Mouse (Mus musculus) telencephalon, adult 2 months (tissue): ENCODE measurements around the gene Gm49394.

Experiments
- DNase-seq: peaks from one replicate; pipeline ENCODE4 v3.0.0-alpha.2; 2011; ENCODE audit warnings: low read depth, low spot score

The Gm49394 gene

DNA sequence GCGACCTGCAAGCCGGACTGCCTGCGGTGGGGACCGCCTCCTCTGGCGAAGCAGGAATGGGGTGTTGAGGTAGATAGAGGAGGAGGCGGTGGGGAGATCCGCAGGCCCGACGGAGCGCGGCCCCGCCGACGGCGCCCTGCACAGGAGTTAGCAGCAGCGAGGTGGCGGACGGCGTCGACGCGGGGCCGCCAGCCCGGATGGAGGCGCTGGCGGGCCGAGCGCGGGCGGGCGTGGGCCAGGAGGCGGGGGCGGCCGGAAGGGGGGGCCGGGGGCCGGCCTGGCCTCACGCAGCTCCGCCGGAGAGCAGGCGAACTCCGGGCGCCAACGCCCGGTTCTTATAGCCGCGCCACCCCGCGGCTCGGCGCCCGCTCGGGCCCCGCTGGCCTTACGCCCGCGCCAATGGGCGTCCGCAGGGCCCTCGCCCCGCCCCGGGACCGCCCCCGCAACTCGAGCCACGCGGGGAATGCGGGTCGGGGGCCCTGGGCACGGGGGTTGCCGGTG, 10.5 kb downstream of the Gm49394 start:
- DNase-seq = no peak

DNA sequence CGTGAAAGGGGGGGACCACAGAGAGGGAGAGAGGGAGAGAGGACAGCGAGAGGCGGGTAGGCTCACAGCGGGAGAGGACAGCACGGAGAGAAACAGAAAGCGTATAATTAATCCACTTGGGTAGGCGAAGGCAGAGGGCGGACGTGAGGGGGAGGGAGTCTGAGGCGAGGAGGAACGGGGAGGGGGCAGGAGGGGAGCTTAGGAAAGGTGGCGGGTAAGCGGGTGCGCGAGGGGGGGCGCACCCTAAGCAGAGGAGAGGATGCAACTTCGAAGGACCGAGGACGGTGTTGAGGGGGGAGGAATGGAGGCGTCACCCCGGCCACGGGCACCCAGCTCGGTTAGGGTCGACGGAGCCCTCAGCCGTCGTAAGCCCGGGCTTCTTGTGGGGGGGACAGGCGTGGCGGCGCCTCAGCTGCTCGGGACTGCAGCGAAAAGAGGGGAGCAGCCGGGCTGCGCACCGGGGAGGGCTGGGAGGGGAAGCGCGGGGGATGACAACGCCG, 11.0 kb downstream of the Gm49394 start:
- no peak for DNase-seq

DNA sequence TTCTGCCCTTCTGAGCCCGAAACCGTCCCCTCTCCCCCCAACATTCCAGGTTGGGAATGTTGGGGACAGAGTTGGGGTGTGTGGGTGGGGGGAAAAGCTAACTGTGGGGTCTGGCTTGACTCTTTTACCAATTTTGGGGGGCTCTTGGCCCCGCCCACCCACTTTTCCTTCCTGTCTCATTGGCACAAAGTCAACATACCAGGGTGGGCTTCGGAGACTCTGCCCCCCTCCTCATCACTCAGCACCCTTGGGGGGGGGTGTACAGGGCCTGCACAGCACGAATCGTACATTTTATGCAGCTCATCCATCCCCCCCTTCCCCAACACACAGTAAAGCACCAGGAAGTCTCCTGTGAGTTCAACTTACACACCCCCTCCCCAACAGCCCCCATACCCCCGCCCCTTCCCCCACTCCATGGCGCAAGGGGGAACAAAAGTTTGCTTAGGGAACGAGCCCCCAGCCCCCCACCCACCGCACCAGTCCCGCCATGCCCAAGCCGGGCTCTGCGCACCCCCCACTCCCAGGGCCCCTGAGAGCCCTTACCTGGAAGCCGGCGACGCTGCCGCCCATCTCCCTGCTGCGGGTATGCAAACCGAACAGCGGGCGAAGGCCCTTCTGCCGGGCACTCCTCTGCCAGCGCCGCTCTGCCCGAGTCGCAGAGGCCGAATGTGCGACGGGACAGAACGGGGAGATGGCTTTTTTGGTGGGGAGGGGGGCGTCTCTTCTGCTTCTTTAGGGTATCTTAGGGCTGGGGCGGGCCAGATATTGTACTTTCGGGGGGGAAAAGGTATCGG, 11.7 kb downstream of the Gm49394 start:
- DNase-seq = no peak

DNA sequence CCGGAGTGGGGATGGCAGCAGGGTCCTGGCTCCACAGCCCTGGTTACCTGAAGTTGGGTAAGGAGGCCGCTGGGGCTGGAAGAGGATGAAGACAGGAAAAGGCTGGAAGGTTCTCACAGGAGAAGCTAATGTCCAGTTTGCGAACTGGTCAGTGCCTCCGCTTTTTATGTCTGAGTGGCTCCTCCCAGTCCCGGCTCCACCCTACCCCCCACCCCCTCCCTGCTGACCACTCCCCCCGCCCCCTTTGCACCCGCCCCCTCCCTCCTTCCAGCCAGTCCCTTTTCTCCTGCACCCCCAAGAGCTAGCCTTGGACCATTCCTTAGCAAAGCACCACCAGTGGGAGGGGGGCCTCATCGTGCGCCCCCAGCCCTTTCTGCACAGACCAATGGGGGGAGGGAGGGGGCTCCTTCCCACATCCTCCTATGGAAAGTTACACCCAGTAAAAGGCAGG, 12.4 kb downstream of the Gm49394 start:
- DNase-seq = no peak

DNA sequence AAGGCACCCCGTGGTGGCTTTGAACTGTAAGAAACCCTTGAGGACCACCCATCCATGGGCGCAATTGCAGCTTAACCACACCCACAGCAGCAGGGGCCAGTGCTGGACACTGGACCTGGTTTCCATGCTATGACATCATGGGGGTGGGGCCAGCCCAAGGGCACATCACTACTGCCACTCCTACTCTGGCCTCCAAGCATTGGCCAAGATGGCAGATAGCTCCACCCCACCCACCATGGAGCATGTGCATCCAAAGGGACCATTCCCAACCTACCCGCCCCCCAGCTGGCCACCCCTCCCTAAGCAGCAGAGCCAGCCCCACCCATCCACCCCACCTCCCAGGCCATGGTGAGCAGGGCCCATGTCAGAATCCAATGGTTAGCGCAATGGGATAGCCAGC, 13.7 kb downstream of the Gm49394 start:
- DNase-seq = no peak

DNA sequence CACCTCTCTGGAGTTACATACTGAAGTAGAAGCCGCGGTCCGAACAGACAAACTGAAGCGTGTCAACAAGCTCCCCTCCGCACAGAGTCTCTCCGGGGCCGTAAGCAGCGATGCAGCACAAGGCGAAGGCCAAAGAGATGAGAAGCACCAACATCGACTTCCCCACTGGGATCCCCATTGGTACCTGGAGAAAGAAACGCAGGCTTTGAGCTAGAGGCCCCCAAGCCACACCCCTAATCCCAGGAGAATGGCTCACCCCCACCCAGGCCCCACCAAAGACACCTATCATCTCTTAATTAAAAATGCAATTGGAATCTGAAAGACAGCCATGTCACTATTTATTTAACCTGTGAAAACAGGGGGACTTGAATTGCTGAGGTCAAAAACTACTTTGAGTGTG, 14.1 kb downstream of the Gm49394 start:
- no peak for DNase-seq

DNA sequence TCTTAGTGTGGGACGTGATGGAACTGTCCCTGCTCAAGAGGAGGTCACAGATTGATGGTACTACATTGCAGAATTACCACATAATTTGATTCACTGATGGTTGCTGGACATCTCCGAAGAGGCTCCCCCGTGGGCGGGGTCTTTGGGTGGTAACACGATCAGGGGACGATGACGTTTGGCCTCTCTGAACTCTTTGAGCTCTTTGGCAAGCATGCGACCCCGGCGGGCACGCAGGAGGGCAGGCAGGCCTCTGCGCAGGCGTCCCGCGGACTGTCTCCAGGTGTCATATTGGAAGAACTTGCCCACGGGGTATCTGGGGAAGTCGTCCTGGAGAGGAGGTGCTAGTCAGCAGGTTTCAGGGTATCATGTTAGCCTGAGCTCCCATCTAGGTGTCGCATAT, 16.0 kb downstream of the Gm49394 start:
- no peak for DNase-seq

DNA sequence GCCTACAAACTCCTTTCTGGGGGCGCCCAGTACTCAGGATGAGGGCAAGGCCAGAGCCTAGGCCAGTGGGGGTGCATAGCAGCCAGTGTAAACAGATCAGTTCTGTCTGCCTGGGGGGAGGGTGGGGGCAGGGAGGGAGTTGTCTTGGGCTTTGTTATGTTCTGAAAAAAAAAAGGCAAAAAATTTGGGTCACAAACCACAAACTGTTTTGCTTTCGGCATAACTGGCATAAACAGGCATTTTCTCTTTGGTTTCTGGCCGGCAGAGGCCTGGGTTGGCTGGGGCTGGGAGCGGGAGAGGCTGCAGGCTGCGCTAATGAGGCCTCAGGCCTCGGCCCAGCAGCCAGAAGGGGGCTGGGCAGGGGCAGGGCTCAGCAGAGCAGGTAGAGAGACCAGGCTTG, 23.1 kb downstream of the Gm49394 start:
- no peak for DNase-seq

DNA sequence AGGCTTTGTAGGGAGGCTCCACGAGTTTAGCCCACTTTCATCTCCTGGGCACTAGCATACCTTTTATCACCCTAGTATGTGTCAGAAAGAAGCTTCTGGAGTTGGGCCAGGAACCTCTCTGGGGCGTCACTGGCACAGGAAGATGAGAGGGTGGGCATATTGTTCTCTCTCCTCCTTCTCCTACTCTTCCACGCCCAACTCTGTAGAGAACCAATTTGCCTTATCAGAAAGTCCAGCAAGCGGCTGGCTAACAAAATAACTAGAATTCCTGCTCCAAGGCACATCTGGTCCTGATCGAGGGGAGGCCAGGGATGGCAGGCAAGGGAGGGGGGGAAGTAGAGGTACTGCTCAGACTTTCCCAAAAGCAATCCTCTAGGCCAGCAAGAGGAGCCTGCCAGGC, 24.7 kb downstream of the Gm49394 start:
- no peak for DNase-seq

DNA sequence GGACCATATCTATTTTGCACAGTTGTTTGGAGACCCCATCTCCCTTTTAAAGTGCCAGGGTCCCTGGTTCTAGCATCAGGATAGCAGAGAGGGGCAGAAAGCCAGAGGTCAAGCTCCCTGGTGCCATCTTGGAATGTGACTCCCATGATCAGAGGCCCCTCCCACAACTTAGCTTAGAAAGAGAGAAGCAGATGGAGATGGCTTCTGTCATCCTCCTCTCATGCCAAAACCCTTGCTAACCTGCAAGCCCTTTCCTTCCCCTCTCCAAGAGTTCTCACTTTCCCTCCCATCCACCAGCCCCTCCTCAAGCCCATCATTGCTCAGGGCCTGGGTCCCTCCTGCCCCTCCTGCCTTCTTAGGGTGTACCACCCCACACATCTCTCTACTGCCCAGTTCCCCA, 33.6 kb downstream of the Gm49394 start:
- no peak for DNase-seq

DNA sequence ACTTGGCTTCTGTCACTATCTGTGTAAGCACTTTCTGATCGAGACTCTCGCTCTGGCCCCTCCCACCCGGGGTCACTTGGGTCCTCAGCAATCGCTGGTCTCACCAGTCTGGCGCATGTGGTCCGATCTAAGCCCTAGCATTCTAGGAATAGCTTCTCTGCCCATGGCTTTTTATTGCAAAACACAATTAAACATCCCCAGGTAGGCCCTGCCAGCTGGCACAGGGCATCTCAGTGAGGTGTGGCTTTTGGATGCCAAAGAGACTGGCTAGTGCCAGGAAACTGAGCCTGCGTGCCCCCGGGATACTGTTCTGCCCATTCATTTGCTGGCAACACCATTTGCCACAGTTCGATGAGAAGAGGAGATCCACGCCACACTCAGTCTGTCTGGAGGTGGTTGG, 39.1 kb downstream of the Gm49394 start:
- DNase-seq = no peak

DNA sequence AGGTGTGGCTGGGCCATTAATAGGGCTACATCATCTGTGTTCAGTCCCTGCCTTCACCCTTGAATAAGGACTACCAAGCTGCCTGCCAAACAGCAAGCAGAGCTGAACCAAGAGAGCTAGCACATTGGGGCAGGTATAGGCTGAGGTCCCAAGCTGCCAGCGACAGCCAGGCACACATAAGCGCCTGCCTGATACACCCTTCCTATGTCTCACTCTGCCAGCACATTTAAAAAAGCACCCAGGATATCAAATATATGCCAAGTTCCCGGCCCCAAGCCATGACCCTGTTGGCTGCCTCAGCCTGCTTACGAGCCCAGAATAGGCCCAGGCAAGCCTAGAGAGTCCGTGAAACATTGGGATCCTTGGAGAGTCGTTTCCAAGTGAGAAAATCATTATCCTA, 39.9 kb downstream of the Gm49394 start:
- no peak for DNase-seq

DNA sequence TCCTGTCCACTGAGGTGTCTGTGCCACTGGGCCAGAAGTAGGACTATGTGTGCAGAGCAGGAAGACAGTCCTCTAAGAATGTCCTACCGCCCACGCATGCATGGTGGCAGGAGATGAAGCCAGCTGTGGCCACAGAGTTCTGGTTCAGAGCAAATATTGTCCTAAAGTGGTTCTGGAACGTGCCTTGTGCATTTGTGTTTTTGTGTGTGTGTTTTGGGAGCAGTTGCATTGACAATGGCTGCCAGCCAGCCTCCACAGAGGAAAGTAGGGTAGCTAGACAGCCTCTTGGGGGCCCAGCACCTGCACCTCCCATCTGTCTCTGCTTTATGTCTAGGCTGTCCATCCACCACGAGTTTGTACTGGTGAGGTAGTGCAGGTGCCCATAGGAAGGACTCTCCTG, 47.6 kb downstream of the Gm49394 start:
- DNase-seq = no peak

DNA sequence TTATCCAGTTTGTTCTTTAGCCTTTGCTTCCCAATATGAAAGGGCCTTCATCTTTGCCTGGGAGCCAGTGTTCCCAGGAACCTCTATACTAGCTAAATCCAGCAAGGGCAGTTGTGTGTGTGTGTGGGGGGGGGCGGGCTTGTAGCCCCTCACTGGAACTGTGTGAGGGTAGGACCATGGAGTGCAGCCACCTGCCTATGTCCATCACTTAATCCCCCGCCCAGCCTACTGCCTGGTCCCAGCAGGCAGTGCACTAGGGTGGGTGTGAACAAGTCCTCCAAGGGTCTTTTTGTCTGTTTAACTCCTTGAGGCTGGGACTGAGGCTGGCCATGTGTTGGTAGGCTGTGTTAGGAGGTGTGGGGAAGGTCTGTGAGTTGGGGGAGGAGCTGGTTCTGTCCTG, 56.7 kb downstream of the Gm49394 start:
- no peak for DNase-seq

DNA sequence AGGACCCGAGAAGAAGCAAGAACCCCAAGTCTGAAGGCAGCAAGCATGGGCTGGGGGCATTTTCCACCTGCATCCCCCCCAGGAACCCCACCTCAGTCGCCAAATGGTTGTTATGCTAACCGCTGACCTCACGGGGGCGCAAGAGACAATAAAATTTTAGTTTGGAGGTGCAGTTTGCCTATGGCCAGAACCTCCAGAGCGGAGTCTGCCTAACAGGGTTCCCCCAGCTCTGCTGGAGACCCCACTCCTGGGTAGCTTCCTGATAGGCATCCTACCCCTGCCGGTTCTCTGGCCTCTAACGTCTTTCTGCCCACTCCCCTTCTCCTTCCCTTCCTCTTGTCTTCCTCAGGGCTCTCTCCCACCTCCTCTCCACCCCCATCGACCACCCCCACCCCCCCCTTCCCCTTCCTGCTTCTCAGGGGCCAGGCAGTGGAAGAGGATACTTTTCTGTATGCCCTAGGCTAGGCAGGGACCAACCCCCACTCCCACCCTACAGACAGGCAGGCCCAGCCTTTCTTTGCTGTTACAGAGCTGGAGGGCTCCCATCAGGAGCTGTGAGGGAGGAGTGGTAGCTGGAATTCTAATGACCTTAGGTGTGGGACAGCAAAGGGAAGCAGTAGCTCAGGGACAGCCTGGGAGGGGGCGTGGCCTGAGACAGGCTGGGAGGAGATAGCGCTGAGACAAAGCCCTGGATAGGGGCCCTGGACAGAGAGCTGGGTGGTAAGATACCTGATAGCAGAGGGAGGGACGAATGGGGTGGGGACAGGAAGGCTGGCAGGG, 58.9 kb downstream of the Gm49394 start:
- DNase-seq = no peak

DNA sequence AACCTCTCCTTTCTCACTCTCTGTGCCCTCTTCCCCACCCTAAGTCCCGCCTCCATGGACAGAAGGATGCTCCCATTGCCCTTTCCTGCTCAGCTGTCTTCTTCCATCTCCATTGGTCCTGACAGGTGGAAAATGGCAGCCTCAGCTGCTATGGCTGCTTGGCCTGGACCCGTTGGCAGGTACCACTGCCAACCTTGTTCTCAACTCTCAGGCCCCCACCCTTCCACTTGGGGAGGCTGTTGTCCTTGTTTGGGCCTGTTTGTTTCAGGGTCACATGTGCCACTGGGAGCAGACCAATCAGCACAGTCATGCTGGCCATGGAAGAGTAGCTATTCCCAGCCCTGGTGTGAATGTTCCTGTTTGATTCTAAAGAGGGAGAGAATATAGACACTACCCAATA, 68.8 kb downstream of the Gm49394 start:
- no peak for DNase-seq
